Mouse (Mus musculus) hindbrain, embryonic 16.5 days (tissue): ENCODE data around the gene Plagl2. TPM values are rescaled to one million over a fixed set of nuclear protein-coding genes. Genes with fewer than 3 reads are reported as not detected.

ENCODE experiments used
- ATAC-seq: fragments of 200-750 bp; cut with Nextera tagmentation; 2 replicates; pipeline ENCODE4 v1.8.0; 2017; ENCODE audit warnings: moderate TSS enrichment, moderate library complexity
- H3K27ac ChIP-seq: fragments of 300-500 bp; sonication (generic); 2 replicates; pipeline ENCODE4 v1.5.1; 2014; ENCODE audit warnings: low read depth, mild to moderate bottlenecking, control low read depth, low read length, moderate library complexity
- H3K27me3 ChIP-seq: fragments of 300-500 bp; sonication (generic); replicated peaks from 2 replicates; pipeline ENCODE4 v1.6.1; 2014; ENCODE audit warnings: low read length; ENCODE audit not compliant: control insufficient read depth, insufficient read depth
- H3K36me3 ChIP-seq: fragments of 300-500 bp; sonication (generic); 2 replicates; pipeline ENCODE4 v1.6.1; 2014; ENCODE audit warnings: mild to moderate bottlenecking, low read length, moderate library complexity, mixed read lengths; ENCODE audit not compliant: control insufficient read depth, insufficient read depth
- H3K4me1 ChIP-seq: fragments of 300-500 bp; sonication (generic); 2 replicates; pipeline ENCODE4 v1.6.1; 2014; ENCODE audit warnings: low read depth, low read length; ENCODE audit not compliant: control insufficient read depth, insufficient read depth
- H3K4me2 ChIP-seq: fragments of 300-500 bp; sonication (generic); 2 replicates; pipeline ENCODE4 v1.6.1; 2014; ENCODE audit warnings: mild to moderate bottlenecking, low read length, control low read depth, moderate library complexity
- H3K4me3 ChIP-seq: fragments of 300-500 bp; sonication (generic); 2 replicates; pipeline ENCODE4 v1.5.1; 2014; ENCODE audit warnings: mild to moderate bottlenecking, low read length, control low read depth, moderate library complexity
- H3K9ac ChIP-seq: fragments of 300-500 bp; sonication (generic); 2 replicates; pipeline ENCODE4 v1.6.1; 2014; ENCODE audit warnings: low read depth, mild to moderate bottlenecking, control low read depth, low read length, moderate library complexity
- H3K9me3 ChIP-seq: fragments of 300-500 bp; sonication (generic); 2 replicates; pipeline ENCODE4 v1.6.1; 2014; ENCODE audit warnings: mild to moderate bottlenecking, low read length, moderate library complexity; ENCODE audit not compliant: control insufficient read depth
- WGBS: fragments of 180-500 bp; shearing (Covaris S2); extraction: QIAGEN DNeasy Blood & Tissue Kit; methylation state at CpG from one replicate; pipeline ENCODE4 v1.1.7; 2014; 5-methylcytosine and 5-hydroxymethylcytosine counted together
- polyA plus RNA-seq: library from polyadenylated mRNA; unstranded; fragments of >200 nt; fragmentation: Nextera tagmentation; extraction: Ambion mirVana; gene quantifications from 2 replicates; pipeline ENCODE4 v1.2.1, GENCODE M21; 2015

Plagl2 gene
- polyA plus RNA-seq, 1 experiment from 2014 or later, result 4.2 TPM

GRCm38 (mm10) chr2:153225595-153225953 lies 15.7 kb downstream of the Plagl2 start:
- Histone ChIP-seq H3K4me2 (peak overlapping the region; percentile 77), H3K36me3 (peaks cover 21% of the 10 kb centered on the region), H3K27me3 (no peaks in the 10 kb centered on the region), H3K9ac (peak overlapping the region; percentile 92), H3K27ac (peak overlapping the region; percentile 82), H3K9me3 (no peaks in the 10 kb centered on the region), H3K4me1 (peaks cover 7% of the 10 kb centered on the region), H3K4me3 (peak overlapping the region; percentile 70)
- ATAC-seq, result peak; percentile 8
- WGBS, result 9% methylated on average over 3 of the region's 3 CpGs

GRCm38 (mm10) chr2:153224946-153225594 lies 16.2 kb downstream of the Plagl2 start, which contains the start of gene Tspyl3:
Gene Tspyl3 (minus strand): TSS chr2:153225441.
- Histone ChIP-seq H3K4me1 (peaks cover 7% of the 10 kb centered on the region), H3K9ac (peak within 1 kb of the TSS; percentile 92), H3K4me3 (peak within 1 kb of the TSS; percentile 70), H3K36me3 (peaks cover 21% of the 10 kb centered on the region), H3K9me3 (no peaks in the 10 kb centered on the region), H3K4me2 (peak within 1 kb of the TSS; percentile 77), H3K27me3 (no peaks in the 10 kb centered on the region), H3K27ac (peak within 1 kb of the TSS; percentile 82)
- ATAC-seq, result peak; percentile 93
- WGBS, result 4% methylated on average over 24 of the region's 31 CpGs

GRCm38 (mm10) chr2:153222566-153222965 lies 18.7 kb downstream of the Plagl2 start:
- Histone ChIP-seq H3K4me2 (no peak overlapping the region), H3K9ac (no peak overlapping the region), H3K4me1 (peaks cover 7% of the 10 kb centered on the region), H3K9me3 (no peaks in the 10 kb centered on the region), H3K36me3 (peaks cover 11% of the 10 kb centered on the region; the same call in 1 of the 2 replicates), H3K27ac (no peak overlapping the region), H3K4me3 (no peak overlapping the region), H3K27me3 (no peaks in the 10 kb centered on the region)
- 94% methylated on average over 2 of the region's 2 CpGs for WGBS
- no peak for ATAC-seq

GRCm38 (mm10) chr2:153222130-153222529 lies 19.1 kb downstream of the Plagl2 start:
- H3K4me2 ChIP-seq, result no peak overlapping the region
- no peak overlapping the region for H3K4me3 ChIP-seq
- peaks cover 11% of the 10 kb centered on the region; the same call in 1 of the 2 replicates for H3K36me3 ChIP-seq

GRCm38 (mm10) chr2:153221620-153222019 lies 19.6 kb downstream of the Plagl2 start:
- peaks cover 7% of the 10 kb centered on the region for H3K4me1 ChIP-seq
- 92% methylated on average over 4 of the region's 4 CpGs for WGBS
- no peak overlapping the region for H3K9ac ChIP-seq
- H3K36me3 ChIP-seq, result peaks cover 11% of the 10 kb centered on the region; the same call in 1 of the 2 replicates
- no peaks in the 10 kb centered on the region for H3K9me3 ChIP-seq
- no peak overlapping the region for H3K4me2 ChIP-seq
- no peak for ATAC-seq
- H3K27ac ChIP-seq, result no peak overlapping the region
- no peak overlapping the region for H3K4me3 ChIP-seq
- H3K27me3 ChIP-seq, result no peaks in the 10 kb centered on the region

More at GRCm38 (mm10) chr2:153222130-153222529, 19.1 kb downstream of the Plagl2 start:
- no peak overlapping the region for H3K9ac ChIP-seq
- H3K27ac ChIP-seq, result no peak overlapping the region
- peaks cover 7% of the 10 kb centered on the region for H3K4me1 ChIP-seq
- ATAC-seq, result no peak
- no peaks in the 10 kb centered on the region for H3K27me3 ChIP-seq
- H3K9me3 ChIP-seq, result no peaks in the 10 kb centered on the region

- Histone ChIP-seq H3K4me3 (no peak overlapping the region), H3K27ac (no peak overlapping the region), H3K4me1 (no peaks in the 10 kb centered on the region), H3K9me3 (no peaks in the 10 kb centered on the region), H3K36me3 (peaks cover 11% of the 10 kb centered on the region; the same call in 1 of the 2 replicates), H3K27me3 (no peaks in the 10 kb centered on the region), H3K9ac (no peak overlapping the region), H3K4me2 (no peak overlapping the region)
- WGBS, result 78% methylated on average over 3 of the region's 3 CpGs
- no peak for ATAC-seq
Measured at GRCm38 (mm10) chr2:153218516-153218915, 22.7 kb downstream of the Plagl2 start.

- H3K4me2 ChIP-seq, result no peak overlapping the region
- H3K9me3 ChIP-seq, result no peaks in the 10 kb centered on the region
- H3K27me3 ChIP-seq, result no peaks in the 10 kb centered on the region
- H3K36me3 ChIP-seq, result peaks cover 11% of the 10 kb centered on the region; the same call in 1 of the 2 replicates
- no peak overlapping the region for H3K9ac ChIP-seq
- H3K27ac ChIP-seq, result no peak overlapping the region
- 83% methylated on average over 10 of the region's 10 CpGs for WGBS
- no peak overlapping the region for H3K4me3 ChIP-seq
- no peak for ATAC-seq
- no peaks in the 10 kb centered on the region for H3K4me1 ChIP-seq
Measured at GRCm38 (mm10) chr2:153217826-153218340, 23.3 kb downstream of the Plagl2 start.

- H3K36me3 ChIP-seq, result peaks cover 3% of the 10 kb centered on the region; the same call in 1 of the 2 replicates
- H3K27ac ChIP-seq, result no peak overlapping the region
- 88% methylated on average over 4 of the region's 4 CpGs for WGBS
- no peak overlapping the region for H3K4me3 ChIP-seq
- no peak for ATAC-seq
- H3K4me1 ChIP-seq, result no peaks in the 10 kb centered on the region
- no peak overlapping the region for H3K4me2 ChIP-seq
- no peak overlapping the region for H3K9ac ChIP-seq
- H3K27me3 ChIP-seq, result no peaks in the 10 kb centered on the region
- no peaks in the 10 kb centered on the region for H3K9me3 ChIP-seq
Measured at GRCm38 (mm10) chr2:153215421-153215820, 25.8 kb downstream of the Plagl2 start.

- H3K27ac ChIP-seq, result no peak overlapping the region
- no peak overlapping the region for H3K4me2 ChIP-seq
- H3K9me3 ChIP-seq, result no peaks in the 10 kb centered on the region
- no peaks in the 10 kb centered on the region for H3K27me3 ChIP-seq
- H3K4me1 ChIP-seq, result no peaks in the 10 kb centered on the region
- no peak for ATAC-seq
- 89% methylated on average over 6 of the region's 6 CpGs for WGBS
- no peak overlapping the region for H3K9ac ChIP-seq
- no peak overlapping the region for H3K4me3 ChIP-seq
- no peaks in the 10 kb centered on the region; the same call in 1 of the 2 replicates for H3K36me3 ChIP-seq
Measured at GRCm38 (mm10) chr2:153214771-153215259, 26.4 kb downstream of the Plagl2 start.
